Comparison of ENCODE assay signal across 8 mouse cellular contexts in genomic region chr2:145167664-145168360, GRCm38 (mm10). TPM values are rescaled to one million over a fixed set of nuclear protein-coding genes. Genes with fewer than 3 reads are reported as not detected.
DNase-seq lines count a peak whose midpoint lies in the region; ATAC-seq and TF ChIP-seq lines count a peak whose summit lies in the region.

Slc24a3 (plus strand) TSS chr2:145167754.

- peak within 1 kb of the TSS; percentile 66 for H3K4me3 ChIP-seq in intestine, postnatal 0 days (ENCODE audit: low read depth, low read length)

- peaks cover 4% of the 10 kb centered on the region; the same call in 1 of the 2 replicates for H3K4me1 ChIP-seq in intestine, postnatal 0 days (replicated peaks; ENCODE audit: control insufficient read depth, insufficient read depth, low read length)

- peak; percentile 90 for DNase-seq in adrenal gland, postnatal 10 days
- DNase-seq in embryo, embryonic 11.5 days (ENCODE audit: low read depth, low spot score) = peak; percentile 56
- peak; percentile 83 to 85 for DNase-seq in left cerebral cortex, postnatal 25 days (ENCODE audit: low spot score in 2 of 2)
- peak; percentile 86 for DNase-seq in right cerebral cortex, postnatal 25 days

- intact Hi-C loops in left cerebral cortex, postnatal 25 days (cut with DNase I) = loop anchor here (2.0 kb wide), 3 partner anchors 29 to 215 kb away; no protein-coding TSS in a partner anchor

- no peaks in the 10 kb centered on the region for H3K9me3 ChIP-seq in intestine, postnatal 0 days (ENCODE audit: control insufficient read depth)

- peak within 1 kb of the TSS; percentile 94 for H3K4me2 ChIP-seq in intestine, postnatal 0 days (replicated peaks; ENCODE audit: low read depth)

- ATAC-seq in granulocyte monocyte progenitor cell, adult 5-6 weeks (replicated peaks; ENCODE audit: poor library complexity, severe bottlenecking) = peak; percentile 81
- ATAC-seq in intestine, postnatal 0 days = peak; percentile 81
- ATAC-seq in megakaryocyte-erythroid progenitor cell, adult 5-6 weeks (replicated peaks; ENCODE audit: low FRiP score, low TSS enrichment, poor library complexity, severe bottlenecking) = peak; percentile 89
- ATAC-seq in erythroid progenitor cell, adult 5-6 weeks (replicated peaks; ENCODE audit: low FRiP score, poor library complexity, severe bottlenecking) = no peak

- H3K27ac ChIP-seq in intestine, postnatal 0 days (ENCODE audit: low read depth, low read length) = peak within 1 kb of the TSS; percentile 60

- WGBS in intestine, postnatal 0 days = under 1% methylated on average over 57 of the region's 100 CpGs

- TF ChIP-seq CTCF in intestine, postnatal 0 days (IDR thresholded peaks at IDR 0.05; ENCODE audit: low read depth) = peak; percentile 85

- peak within 1 kb of the TSS; percentile 54 for H3K9ac ChIP-seq in intestine, postnatal 0 days (ENCODE audit: low read depth, low read length)

- H3K36me3 ChIP-seq in intestine, postnatal 0 days (ENCODE audit: control insufficient read depth, insufficient read depth) = no peaks in the 10 kb centered on the region

- H3K27me3 ChIP-seq in intestine, postnatal 0 days (replicated peaks; ENCODE audit: control insufficient read depth, insufficient read depth, low read length) = no peaks in the 10 kb centered on the region

RNA-seq across cellular contexts. Expression of gene Slc24a3, which starts in this region (rescaled TPM):
- 10 to 100 TPM; 36.7 to 37.2 TPM for total RNA-seq in adrenal gland, postnatal 10 days (2021)
- total RNA-seq in granulocyte monocyte progenitor cell, adult 5-6 weeks (2014; fragmentation: Nextera tagmentation) = 0.75 and 4.6 TPM in 2 replicates
- 3.0 and 3.1 TPM in 2 replicates for total RNA-seq in granulocyte monocyte progenitor cell, adult 5-6 weeks (2017)
- polyA plus RNA-seq in intestine, postnatal 0 days (2015; fragmentation: Nextera tagmentation; extraction: Ambion mirVana) = 6.5 and 7.0 TPM in 2 replicates
- total RNA-seq in left cerebral cortex, postnatal 25 days (2021) = 100 to 1,000 TPM; 130 to 132 TPM
- total RNA-seq in megakaryocyte-erythroid progenitor cell, adult 5-6 weeks (2014; fragmentation: Nextera tagmentation) = 1.8 and 4.1 TPM in 2 replicates
- 0.23 and 0.33 TPM in 2 replicates for total RNA-seq in megakaryocyte-erythroid progenitor cell, adult 5-6 weeks (2017)
- total RNA-seq in erythroid progenitor cell, adult 5-6 weeks (2015; ENCODE audit: low replicate concordance) = 1.1 and 1.3 TPM in 2 replicates
- total RNA-seq in erythroid progenitor cell, adult 5-6 weeks (2017; ENCODE audit: low replicate concordance) = not detected in 2 replicates

Comparison
In these comparisons a context has a peak if more than half of its experiments do, and no peak if none do; other contexts are left out.
1. RNA of gene Slc24a3 (total RNA-seq): 130 to 132 TPM in left cerebral cortex, postnatal 25 days and 36.7 to 37.2 TPM in adrenal gland, postnatal 10 days; 0.75 to 4.6 TPM in granulocyte monocyte progenitor cell, adult 5-6 weeks, 0.23 to 4.1 TPM in megakaryocyte-erythroid progenitor cell, adult 5-6 weeks and 1.1 to 1.3 TPM in erythroid progenitor cell, adult 5-6 weeks; every median in the first group is over 4 times any median in the second.
2. Peak in every context shown above with its lines, with median percentiles within 50 percentile points of each other: DNase-seq.